Mouse (Mus musculus) brain, embryonic 14.5 days (tissue): ENCODE measurements around the gene Mfap4.

ENCODE experiments used
- CTCF ChIP-seq: fragments of 200-500 bp; IDR thresholded peaks from 2 replicates; pipeline ENCODE4 v1.5.1; 2012; ENCODE audit warnings: inconsistent platforms, mild to moderate bottlenecking, moderate library complexity, borderline replicate concordance; ENCODE audit not compliant: insufficient read depth, insufficient read length; ENCODE audit errors: extremely low read depth
- POLR2A ChIP-seq: fragments of 200-500 bp; IDR thresholded peaks from 2 replicates; pipeline ENCODE4 v1.6.1; 2012; ENCODE audit warnings: mild to moderate bottlenecking, inconsistent platforms, borderline replicate concordance; ENCODE audit not compliant: poor library complexity, insufficient read depth, insufficient read length, severe bottlenecking; ENCODE audit errors: extremely low read depth

DNA sequence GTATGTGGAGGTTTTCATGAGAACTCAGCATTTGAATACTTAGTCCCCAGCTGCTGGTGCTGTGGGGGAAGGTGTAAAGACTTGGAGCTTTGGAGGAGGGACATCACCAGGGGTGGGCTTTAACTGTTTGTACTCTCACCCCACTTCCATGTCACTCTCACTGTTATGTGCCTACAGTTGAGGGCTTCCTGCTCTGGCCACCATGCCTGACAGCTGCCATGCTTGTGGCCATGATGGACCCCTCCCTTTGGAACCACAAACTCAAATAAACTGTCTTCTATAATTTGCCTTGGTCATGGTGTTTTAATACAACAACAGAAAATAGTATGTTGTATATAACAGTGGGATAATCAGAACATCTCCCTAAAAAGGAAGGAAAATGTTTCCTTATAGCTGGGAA is 14.4 kb upstream of the Mfap4 start:
- TF ChIP-seq POLR2A (no peak), CTCF (no peak)
